Mouse (Mus musculus): ENCODE results near the gene Sdccag8.

The Sdccag8 gene

DNA sequence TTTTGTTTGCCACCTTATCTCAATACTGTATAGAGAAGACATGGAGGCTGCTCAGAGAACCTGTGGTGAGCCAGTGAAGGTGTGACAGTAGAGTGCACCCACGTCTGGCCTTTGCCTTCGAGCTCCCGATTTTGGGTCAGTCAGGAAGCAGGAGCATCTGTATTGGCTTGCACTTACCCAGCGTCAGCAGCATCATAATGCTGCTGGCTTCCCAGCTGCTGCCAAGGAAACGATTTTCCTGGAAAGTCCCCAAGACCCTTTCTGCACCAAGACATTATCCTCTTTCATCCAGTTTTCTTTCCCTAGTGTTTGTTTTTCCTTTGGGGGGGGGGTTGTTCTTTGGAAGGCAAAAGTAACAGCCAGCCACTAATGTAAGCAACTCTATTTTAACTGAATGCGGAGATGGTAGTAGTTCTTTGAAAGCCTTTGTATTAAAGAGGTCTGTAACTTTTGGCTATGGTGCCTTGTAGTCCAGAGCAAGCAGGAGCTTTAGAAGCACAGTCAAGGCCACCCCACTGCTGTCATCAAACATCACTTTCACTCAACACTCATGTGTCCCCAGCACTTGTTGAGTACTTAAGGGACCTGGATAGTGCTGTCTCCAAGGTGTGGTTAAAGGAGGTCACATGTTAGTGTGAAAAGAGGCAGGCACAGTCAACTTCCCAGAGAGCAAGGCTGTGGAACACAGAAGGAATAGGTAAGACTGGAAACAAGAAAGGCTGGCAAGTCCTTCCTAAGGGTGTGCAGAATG is 172.7 kb downstream of the Sdccag8 start:
- DNase-seq, result no peak

DNA sequence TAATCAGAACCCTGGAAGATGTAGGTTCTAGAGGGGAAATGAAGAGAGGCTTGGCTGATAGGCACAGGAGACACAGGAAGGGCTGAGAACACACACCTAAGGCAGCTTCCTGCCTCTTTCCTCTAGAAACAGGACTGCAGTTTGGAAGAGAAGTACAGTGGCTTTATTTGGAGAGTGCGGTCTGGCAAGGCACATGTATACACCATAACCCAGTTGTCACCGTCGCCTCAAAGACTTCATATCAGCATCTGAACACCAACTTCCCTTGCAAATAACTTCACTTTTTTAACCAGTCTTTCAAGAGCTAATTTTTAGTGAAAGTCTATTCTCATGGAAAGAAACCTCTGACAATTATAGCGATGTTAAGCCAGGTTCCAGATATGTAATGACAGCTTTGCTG is 177.0 kb downstream of the Sdccag8 start:
- DNase-seq, result no peak

DNA sequence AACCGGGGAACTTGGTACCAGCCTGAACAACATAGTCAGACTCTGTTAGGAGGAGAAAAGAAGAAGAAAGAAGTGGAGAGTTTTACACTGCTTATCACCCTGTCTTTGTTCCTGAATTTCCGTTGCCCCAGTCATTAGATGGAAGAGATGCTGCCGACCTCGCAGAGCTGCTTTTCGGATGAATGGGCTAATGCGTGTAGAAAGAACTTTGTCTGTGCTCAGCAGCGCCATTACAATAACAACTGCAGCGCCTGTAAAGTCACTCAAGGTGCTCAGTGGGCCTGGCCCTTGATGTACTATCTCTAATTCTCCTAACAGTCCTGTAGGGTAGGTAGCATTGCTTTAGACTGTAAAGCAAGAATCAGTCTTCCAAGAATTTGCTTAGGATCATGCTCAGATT is 178.1 kb downstream of the Sdccag8 start:
- no peak for DNase-seq

DNA sequence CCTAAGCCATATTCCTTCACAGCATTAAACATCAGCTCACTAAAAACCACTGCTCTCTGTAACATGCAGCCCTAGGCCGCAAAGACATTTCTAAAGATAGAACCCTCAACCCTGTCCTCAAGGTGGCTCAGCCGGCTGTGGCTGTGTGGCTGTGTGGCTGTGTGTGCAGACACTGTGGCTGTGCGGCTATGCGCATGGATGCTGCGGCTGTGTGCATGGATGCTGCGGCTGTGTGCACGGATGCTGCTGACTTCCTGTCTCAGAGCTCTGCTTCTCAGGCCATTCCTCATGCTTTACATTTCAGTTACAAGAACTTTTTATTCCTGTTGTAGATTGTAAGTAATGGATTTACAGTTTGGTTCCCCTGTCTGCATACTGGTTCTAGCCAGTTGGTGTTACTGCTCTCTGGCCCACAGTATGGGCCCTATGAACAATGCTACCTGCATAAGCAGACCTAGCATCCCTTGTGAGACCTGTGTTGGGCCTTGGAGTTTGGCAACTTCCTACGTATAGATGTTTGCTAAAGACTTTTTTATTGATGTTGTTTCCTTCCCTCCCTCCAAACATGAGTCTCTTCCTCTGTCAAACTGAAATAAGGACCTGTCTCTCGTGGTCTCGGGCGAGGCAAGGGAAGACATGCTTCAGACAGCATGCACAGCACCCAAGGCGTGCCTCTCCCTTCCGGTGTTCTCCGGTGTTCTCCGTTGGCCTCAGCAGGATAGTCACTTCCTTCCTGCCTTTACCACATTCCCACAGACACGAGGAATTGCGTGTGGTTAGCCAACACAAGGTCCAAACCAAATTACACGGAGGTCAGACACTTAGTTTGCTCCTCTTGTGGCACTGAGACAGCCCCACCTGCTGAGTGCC is 178.9 kb downstream of the Sdccag8 start:
- no peak for DNase-seq

GRCm38 (mm10) chr1:176994087-176994486 is 179.6 kb downstream of the Sdccag8 start:
- no peak for DNase-seq

GRCm38 (mm10) chr1:176994707-176995418 is 180.4 kb downstream of the Sdccag8 start:
- DNase-seq, result no peak

- no peak for DNase-seq
Observed at GRCm38 (mm10) chr1:176995419-176995775, 180.9 kb downstream of the Sdccag8 start.

- no peak for DNase-seq
Observed at GRCm38 (mm10) chr1:176996166-176996565, 181.7 kb downstream of the Sdccag8 start.

GRCm38 (mm10) chr1:176996630-176997201 is 182.3 kb downstream of the Sdccag8 start:
- peak; percentile 47 for DNase-seq

GRCm38 (mm10) chr1:176997254-176997653 is 182.8 kb downstream of the Sdccag8 start:
- no peak for DNase-seq

- DNase-seq, result no peak
Observed at GRCm38 (mm10) chr1:176997711-176998689, 183.5 kb downstream of the Sdccag8 start.

GRCm38 (mm10) chr1:176999011-176999410 is 184.6 kb downstream of the Sdccag8 start:
- no peak for DNase-seq

GRCm38 (mm10) chr1:177002951-177003350 is 188.5 kb downstream of the Sdccag8 start:
- no peak for DNase-seq

DNA sequence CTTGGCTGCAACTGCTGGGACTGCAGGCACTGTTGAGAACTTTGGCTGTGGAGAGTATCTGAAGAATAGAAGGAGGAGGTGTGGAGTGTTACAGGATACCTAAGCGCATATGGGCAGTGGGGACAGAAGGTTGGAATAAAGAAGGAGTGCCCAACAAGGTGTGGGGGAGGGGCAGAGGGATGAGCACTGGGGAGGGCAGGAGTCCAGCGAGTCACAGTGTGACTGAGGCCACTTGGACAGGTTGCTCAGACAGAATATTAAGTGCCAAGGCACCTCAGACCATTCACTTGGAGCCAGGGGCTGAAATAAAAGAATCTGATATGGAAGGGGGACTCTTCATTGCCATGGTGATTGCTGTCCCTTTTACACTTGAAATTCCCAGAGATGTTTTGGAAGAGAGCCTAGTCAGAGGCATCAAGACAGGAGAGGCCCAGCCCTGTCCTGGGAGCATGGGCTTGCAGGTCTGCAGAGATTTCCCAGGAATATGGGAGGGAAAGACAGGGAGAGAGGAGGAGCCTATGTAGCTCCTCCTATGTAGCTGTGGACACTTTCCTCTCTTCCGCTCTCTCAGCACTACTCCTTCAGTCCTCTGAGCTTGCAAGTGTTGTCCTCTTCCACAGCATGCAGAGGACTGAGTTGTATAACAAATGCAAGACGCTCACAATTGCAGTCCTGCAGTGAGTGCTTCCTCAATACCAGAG is 189.7 kb downstream of the Sdccag8 start:
- DNase-seq, result no peak

GRCm38 (mm10) chr1:177007405-177007804 is 192.9 kb downstream of the Sdccag8 start:
- no peak for DNase-seq

- no peak for DNase-seq
Observed at GRCm38 (mm10) chr1:177008777-177009176, 194.3 kb downstream of the Sdccag8 start.

DNA sequence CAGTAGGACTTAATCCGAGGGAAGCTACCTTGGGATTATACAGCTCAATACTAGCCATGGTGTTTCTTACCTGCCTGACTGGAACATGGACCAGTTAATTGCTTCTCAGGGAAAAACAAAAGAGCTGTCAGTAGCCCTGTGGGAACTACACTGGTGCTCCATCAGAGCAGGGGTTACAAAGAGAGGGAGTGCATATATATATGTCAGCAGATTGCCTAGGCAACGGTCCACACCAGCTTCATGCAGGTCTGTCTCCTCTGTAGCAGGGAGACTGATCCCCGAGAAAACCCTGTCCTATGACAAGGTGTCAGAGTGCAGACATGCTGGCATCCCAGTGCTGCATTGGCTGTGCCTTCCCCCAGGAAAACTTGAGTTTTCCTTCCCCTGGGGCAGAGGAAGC is 195.6 kb downstream of the Sdccag8 start:
- DNase-seq, result no peak

GRCm38 (mm10) chr1:177010607-177011302 is 196.3 kb downstream of the Sdccag8 start:
- DNase-seq, result no peak

GRCm38 (mm10) chr1:177011688-177012087 is 197.2 kb downstream of the Sdccag8 start:
- DNase-seq, result no peak

DNA sequence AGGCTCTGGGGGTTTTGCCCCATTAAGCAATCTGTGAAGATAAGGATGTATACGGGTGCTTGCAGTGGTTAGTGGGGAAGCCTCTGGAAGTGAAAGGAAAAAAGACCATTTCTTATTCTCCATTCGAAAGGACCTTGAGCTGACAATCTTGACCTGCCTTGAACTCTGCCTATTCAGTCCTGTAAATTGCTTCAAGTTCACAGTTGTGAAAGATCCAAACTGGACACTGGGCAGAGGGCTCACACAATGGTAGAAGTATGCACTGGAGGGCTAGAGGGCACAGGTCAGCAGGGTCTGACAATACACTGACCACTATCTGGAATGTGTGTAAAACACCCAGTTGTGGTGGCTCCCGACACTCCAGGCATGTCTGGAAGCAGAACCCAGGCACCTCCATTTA is 198.3 kb downstream of the Sdccag8 start:
- DNase-seq, result no peak

DNA sequence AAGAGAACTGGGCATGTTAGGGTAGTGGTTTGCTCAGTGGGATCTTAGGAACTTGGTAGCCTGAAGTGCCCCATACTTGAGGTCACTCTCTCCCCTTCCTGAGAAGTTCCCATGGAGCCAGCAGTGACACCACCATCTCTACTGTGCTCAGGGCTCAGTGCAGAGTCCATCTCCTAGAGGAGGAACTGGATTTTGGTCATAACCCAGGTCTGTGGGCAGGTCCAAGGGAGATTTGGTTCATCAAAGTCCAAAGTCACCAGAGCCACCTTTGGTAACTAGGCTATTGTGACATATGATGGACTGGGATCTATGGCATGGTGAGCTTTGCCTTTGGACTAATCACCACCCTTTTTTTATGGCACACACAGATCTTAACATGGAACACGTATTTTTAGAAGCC is 198.9 kb downstream of the Sdccag8 start:
- no peak for DNase-seq

Data from lung, postnatal 14 days (tissue).